Mouse (Mus musculus): ENCODE data around the gene Dnaic1.

DNA sequence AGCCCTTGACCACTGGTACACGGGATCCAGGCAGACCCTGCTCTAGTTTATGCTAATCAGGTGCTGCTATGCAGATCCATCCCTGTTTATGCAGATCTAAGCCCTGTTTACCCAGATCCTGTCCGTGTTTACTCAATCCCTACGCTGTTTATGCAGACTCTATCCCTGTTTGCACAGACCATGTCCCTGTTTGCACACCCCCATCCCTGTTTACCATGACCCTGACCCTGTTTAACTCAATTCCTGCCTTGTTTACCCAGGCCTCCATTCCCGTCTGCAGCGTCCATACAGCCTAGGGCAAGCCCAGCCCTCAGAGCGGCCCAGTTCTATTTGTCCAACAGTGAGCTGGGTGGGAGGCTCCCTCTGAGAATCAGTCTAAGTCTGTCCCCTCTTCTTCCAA lies 60.6 kb downstream of the Dnaic1 start:
- TF ChIP-seq POLR2A (IDR thresholded peaks at IDR 0.05; ENCODE audit: insufficient read depth, low read depth, low read length) (no peak), CTCF (IDR thresholded peaks at IDR 0.05; ENCODE audit: insufficient read depth, low read depth, low read length) (no peak)
